Mouse (Mus musculus) left cerebral cortex, adult 8-10 months (tissue): ENCODE measurements around the gene Grm1. TPM values are rescaled to one million over a fixed set of nuclear protein-coding genes. Genes with fewer than 3 reads are reported as not detected.
"Not testable (repeated sequence)": the region's sequence is repeated elsewhere in the genome, so short reads cannot be mapped to it uniquely, and the experiment has no call there.

ENCODE experiments used
- DNase-seq, 2 experiments: peaks; one replicate each; pipeline ENCODE4 v3.0.0; 2022; ENCODE audit warnings: low spot score in 2 of 2
- total RNA-seq, 4 experiments: library from RNA; stranded (reverse); gene quantifications; 2 replicates each; pipeline ENCODE4 v1.2.4; 2022

Grm1 gene
- 10 to 100 TPM; 40.9 to 46.7 (median 43.6) TPM for total RNA-seq

- peak; percentile 35 to 54 for DNase-seq
These were observed at the start of gene Grm1 for GRCm38 (mm10) chr10:11081611-11082398. Gene Grm1 (minus strand): TSS chr10:11082356.

- DNase-seq, result peak in 1 of 2 experiments; percentile 9
These were observed 39.6 kb upstream of the Grm1 start for GRCm38 (mm10) chr10:11121781-11122180.

- no peak for DNase-seq
These were observed 16.4 kb upstream of the Grm1 start for GRCm38 (mm10) chr10:11098475-11099044.

GRCm38 (mm10) chr10:11086348-11086747 lies 4.2 kb upstream of the Grm1 start:
- DNase-seq, result no peak

GRCm38 (mm10) chr10:11080725-11081610 lies 1.2 kb downstream of the Grm1 start:
- DNase-seq, result no peak

- DNase-seq, result no peak
These were observed 2.0 kb downstream of the Grm1 start for GRCm38 (mm10) chr10:11080013-11080724.

- no peak for DNase-seq
These were observed 2.6 kb downstream of the Grm1 start for GRCm38 (mm10) chr10:11079506-11079905.

- DNase-seq, result no peak
These were observed 17.0 kb downstream of the Grm1 start for GRCm38 (mm10) chr10:11065136-11065535.

GRCm38 (mm10) chr10:11061318-11062071 lies 20.7 kb downstream of the Grm1 start:
- peak in 1 of 2 experiments; percentile 67 for DNase-seq

- no peak for DNase-seq
These were observed 32.8 kb downstream of the Grm1 start for GRCm38 (mm10) chr10:11049361-11049760.

- DNase-seq, result not testable (repeated sequence)
These were observed 36.7 kb downstream of the Grm1 start for GRCm38 (mm10) chr10:11045421-11045820.

GRCm38 (mm10) chr10:11044455-11045106 lies 37.6 kb downstream of the Grm1 start:
- DNase-seq, result no peak

GRCm38 (mm10) chr10:11039323-11039722 lies 42.8 kb downstream of the Grm1 start:
- DNase-seq, result no peak

GRCm38 (mm10) chr10:11032221-11032620 lies 49.9 kb downstream of the Grm1 start:
- DNase-seq, result no peak

- no peak for DNase-seq
These were observed 56.2 kb downstream of the Grm1 start for GRCm38 (mm10) chr10:11025764-11026518.

GRCm38 (mm10) chr10:11018970-11019531 lies 63.1 kb downstream of the Grm1 start:
- no peak for DNase-seq

GRCm38 (mm10) chr10:11013653-11014052 lies 68.5 kb downstream of the Grm1 start:
- no peak for DNase-seq

GRCm38 (mm10) chr10:10996766-10997165 lies 85.4 kb downstream of the Grm1 start:
- DNase-seq, result no peak

- no peak for DNase-seq
These were observed 90.4 kb downstream of the Grm1 start for GRCm38 (mm10) chr10:10991708-10992107.
